Mouse (Mus musculus): ENCODE measurements at regions not wholly inside any gene's neighbourhood (a gene's known extent, or its start where the extent isn't known, plus 50 kb on each side); places are given as distances from the start of the nearest gene placed in this dataset.

DNA sequence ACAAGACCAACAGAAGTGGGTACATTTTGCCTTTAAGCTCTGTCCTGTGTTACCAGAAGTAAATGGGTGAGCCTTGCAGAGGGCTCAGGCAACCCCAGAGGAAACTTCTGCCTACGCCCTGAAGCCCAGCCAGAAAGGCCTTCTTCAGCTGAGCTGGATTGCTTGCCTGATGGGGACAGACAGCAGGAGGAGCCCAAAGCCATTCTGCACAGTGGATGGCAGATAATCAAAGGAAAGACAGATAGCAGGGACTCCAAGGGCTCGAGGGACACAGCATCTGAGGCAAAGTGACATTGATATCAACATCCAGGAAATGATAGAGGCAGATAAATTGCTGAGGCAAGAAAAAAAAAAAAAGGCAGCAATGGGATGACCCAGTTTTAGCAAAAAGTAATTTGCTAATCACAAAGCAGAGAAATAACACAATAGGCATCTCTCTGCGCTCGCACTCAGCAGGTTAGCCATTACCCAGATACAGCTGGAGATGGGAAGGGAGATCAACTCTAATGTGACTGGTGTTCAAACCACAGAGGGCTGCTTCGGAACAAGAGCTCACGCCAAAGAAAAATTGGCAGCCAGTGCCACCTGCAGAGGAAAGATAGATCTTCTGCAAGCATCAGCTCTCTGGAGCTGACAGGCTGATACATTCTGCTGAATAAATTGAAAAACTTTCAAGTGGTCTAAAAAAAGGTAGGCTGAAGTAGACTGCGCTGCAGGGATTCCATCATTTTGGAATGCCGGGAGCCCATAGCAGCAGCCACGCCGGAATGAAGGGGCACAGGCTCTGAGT is 494.8 kb downstream of the Prim2 start:
- peak; percentile 82 for ATAC-seq
- H3K4me3 ChIP-seq (replicated peaks): no peak overlapping the region
- no peaks in the 10 kb centered on the region for H3K9me3 ChIP-seq
- 62% methylated on average over 10 of the region's 10 CpGs for WGBS
- H3K4me2 ChIP-seq (replicated peaks): no peak overlapping the region
- H3K4me1 ChIP-seq (replicated peaks): 0 out of 2 replicates have a peak, but pooled peaks cover 5% of the 10 kb centered on the region
- H3K36me3 ChIP-seq: no peaks in the 10 kb centered on the region
- H3K9ac ChIP-seq (replicated peaks): no peak overlapping the region
- H3K27me3 ChIP-seq: no peaks in the 10 kb centered on the region
- peak overlapping the region; percentile 35; the same call in 1 of the 2 replicates for H3K27ac ChIP-seq

DNA sequence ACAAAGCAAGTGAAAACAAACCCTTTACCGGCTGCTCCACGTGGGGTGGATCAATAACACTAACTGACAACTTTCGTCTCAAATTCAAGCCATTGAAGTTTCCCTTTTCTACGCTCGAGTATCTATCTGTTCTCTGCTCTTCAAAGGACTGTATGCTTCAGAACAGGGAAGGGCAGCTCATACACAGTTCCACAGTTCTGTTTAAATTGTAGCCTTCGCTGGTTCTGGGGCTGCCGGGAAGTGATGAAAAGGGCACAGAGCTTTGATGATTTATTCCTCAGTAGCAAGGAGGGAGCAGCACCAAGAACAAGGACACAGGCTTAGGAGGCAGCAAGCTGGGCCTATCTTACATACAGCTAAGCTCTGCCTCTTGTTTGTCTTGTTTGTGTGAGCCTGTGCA is 532.6 kb downstream of the Prim2 start:
- Histone ChIP-seq H3K27ac (no peak overlapping the region), H3K9ac (replicated peaks) (no peak overlapping the region), H3K36me3 (no peaks in the 10 kb centered on the region), H3K4me1 (replicated peaks) (no peaks in the 10 kb centered on the region), H3K4me3 (replicated peaks) (no peak overlapping the region), H3K4me2 (replicated peaks) (no peak overlapping the region), H3K9me3 (no peaks in the 10 kb centered on the region), H3K27me3 (no peaks in the 10 kb centered on the region)
- peak; percentile 24; the same call in 1 of the 2 replicates for ATAC-seq
- WGBS: 60% methylated on average over 7 of the region's 7 CpGs

DNA sequence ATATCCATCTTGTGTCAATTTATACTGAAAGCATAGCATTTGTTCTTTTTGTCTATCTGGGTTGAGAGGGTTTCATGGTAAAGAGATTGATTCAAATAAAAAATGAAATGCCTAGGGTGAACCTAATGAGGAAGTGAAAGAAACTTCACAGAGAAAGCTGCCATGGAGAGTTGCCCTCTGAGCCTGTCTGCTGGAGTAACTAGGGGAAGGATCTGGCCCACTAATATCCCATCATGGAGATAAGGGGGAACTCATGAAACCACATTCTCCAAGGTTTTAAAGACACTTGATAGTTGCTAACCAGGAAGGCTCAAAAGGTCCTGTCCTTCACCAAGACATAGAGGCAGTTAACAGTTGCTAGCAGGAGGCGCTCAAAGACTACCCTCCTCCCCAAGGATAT is 539.2 kb downstream of the Prim2 start:
- 96% methylated on average over 1 of the region's 1 CpGs for WGBS
- Histone ChIP-seq H3K27ac (no peak overlapping the region), H3K9ac (replicated peaks) (no peak overlapping the region), H3K4me2 (replicated peaks) (no peak overlapping the region), H3K9me3 (no peaks in the 10 kb centered on the region), H3K4me1 (replicated peaks) (no peaks in the 10 kb centered on the region), H3K4me3 (replicated peaks) (no peak overlapping the region), H3K36me3 (no peaks in the 10 kb centered on the region), H3K27me3 (no peaks in the 10 kb centered on the region)
- no peak for ATAC-seq

DNA sequence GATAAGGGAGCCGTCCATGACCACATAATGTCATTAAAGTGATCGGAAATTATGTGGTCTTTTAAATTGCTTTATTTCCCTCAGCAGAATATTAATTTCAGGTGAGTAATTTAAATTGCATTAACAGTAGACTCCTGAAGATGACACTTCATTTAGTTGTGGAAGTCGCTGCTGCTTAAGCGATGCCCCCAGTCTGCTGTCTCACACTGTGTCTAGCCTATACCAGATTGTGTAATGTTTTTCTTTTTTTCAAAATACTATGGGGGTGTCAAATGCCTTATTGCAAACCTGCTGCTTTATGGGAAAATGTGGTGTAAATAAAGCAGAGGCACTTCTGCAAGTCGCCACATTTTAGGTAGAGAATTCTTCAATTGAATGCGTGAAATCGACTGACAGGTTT is 544.5 kb downstream of the Prim2 start:
- H3K4me2 ChIP-seq (replicated peaks): no peak overlapping the region
- H3K9ac ChIP-seq (replicated peaks): no peak overlapping the region
- WGBS: 91% methylated on average over 7 of the region's 7 CpGs
- H3K36me3 ChIP-seq: no peaks in the 10 kb centered on the region
- H3K27ac ChIP-seq: no peak overlapping the region
- H3K4me3 ChIP-seq (replicated peaks): no peak overlapping the region
- ATAC-seq: no peak
- H3K9me3 ChIP-seq: no peaks in the 10 kb centered on the region
- H3K4me1 ChIP-seq (replicated peaks): no peaks in the 10 kb centered on the region
- no peaks in the 10 kb centered on the region for H3K27me3 ChIP-seq

DNA sequence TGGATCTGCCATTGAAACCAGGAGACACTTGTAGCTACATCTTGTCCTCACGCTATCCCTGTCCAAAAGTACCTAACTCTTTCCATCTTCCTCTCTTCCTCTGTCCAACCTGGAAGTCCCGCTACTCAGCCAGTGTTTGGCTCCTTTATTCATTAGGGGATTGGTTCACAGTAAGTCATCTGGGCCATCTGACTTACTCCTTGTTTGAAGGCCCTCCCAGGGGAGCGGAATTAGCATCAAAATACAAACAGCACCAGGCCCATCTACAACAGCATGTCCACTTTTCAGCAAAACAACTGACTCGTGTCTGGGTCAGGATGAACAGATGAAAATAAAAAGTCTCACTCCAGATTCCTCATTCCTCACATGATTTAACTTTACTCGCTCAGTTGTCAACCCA is 559.2 kb upstream of the Gm5415 start:
- Histone ChIP-seq H3K27me3 (no peaks in the 10 kb centered on the region), H3K4me3 (replicated peaks) (no peak overlapping the region), H3K27ac (no peak overlapping the region), H3K36me3 (no peaks in the 10 kb centered on the region), H3K9ac (replicated peaks) (no peak overlapping the region), H3K4me1 (replicated peaks) (no peaks in the 10 kb centered on the region), H3K9me3 (peaks cover 4% of the 10 kb centered on the region), H3K4me2 (replicated peaks) (no peak overlapping the region)
- ATAC-seq: no peak
- WGBS: 69% methylated on average over 5 of the region's 5 CpGs

DNA sequence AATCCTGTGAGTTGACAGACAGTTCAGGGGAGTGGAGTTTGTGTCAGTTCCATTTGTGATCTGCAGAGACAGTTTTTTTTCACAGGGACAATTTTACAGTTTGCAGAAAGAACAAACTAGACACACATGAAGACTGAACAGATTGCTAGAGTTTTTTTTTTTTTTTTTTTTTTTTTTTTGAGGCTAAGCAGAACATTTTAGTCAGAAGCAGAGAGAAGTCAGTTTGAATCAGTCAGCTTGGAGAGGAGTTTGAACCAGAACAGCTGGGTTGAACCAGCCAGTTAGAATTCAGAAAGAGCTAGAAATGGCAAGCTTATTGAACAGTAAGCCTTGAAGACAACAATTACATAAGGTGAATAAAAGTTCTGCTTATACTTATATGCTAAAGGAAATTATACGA is 557.2 kb upstream of the Gm5415 start:
- Histone ChIP-seq H3K27me3 (no peaks in the 10 kb centered on the region), H3K4me1 (replicated peaks) (no peaks in the 10 kb centered on the region), H3K36me3 (no peaks in the 10 kb centered on the region), H3K9me3 (peaks cover 4% of the 10 kb centered on the region), H3K27ac (no peak overlapping the region), H3K4me2 (replicated peaks) (no peak overlapping the region), H3K9ac (replicated peaks) (no peak overlapping the region), H3K4me3 (replicated peaks) (no peak overlapping the region)
- ATAC-seq: no peak
- 98% methylated on average over 1 of the region's 1 CpGs for WGBS

DNA sequence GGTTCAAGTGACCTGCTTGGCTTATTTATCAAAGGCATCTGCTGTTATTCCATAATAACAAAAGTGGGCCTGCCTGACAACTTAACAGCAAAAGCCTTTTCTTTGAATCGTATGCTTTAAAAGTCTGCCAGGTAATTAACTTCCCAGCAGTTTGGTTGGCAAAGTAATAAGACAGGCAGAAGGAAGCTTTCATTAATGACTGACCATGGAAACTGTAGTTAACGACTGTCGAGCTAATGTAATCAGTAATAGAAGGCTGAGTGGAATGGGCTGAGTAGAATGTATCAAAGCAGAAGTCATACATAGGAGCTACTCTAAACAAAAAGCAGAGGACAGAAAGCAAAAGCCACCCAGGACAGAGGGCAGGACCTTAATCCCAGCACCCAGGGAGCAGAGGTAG is 551.0 kb upstream of the Gm5415 start:
- no peak for ATAC-seq
- Histone ChIP-seq H3K4me1 (replicated peaks) (no peaks in the 10 kb centered on the region), H3K36me3 (no peaks in the 10 kb centered on the region), H3K27ac (no peak overlapping the region), H3K9me3 (no peaks in the 10 kb centered on the region), H3K9ac (replicated peaks) (no peak overlapping the region), H3K4me3 (replicated peaks) (no peak overlapping the region), H3K27me3 (no peaks in the 10 kb centered on the region), H3K4me2 (replicated peaks) (no peak overlapping the region)
- WGBS: 76% methylated on average over 3 of the region's 3 CpGs

DNA sequence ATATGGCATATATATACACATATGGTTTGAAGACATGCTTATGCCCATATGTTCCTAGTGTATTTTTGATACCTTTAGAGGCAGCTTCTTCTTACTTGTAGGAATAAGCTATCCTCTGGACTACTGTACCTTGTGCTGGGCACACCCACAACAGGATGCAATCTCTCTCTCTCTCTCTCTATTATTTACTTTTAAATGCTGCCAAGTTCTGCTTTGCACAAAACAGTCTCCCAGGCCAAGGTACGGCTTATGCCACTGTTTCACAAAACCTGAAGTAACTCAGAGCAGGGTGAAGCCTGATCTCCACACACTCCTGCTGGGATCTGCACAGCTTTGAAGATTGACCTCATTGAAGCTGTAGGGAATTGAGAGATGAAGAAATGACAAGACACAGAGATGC is 549.8 kb upstream of the Gm5415 start:
- Histone ChIP-seq H3K27me3 (no peaks in the 10 kb centered on the region), H3K4me2 (replicated peaks) (no peak overlapping the region), H3K4me1 (replicated peaks) (no peaks in the 10 kb centered on the region), H3K36me3 (no peaks in the 10 kb centered on the region), H3K27ac (no peak overlapping the region), H3K9me3 (no peaks in the 10 kb centered on the region), H3K9ac (replicated peaks) (no peak overlapping the region), H3K4me3 (replicated peaks) (no peak overlapping the region)
- 81% methylated on average over 1 of the region's 1 CpGs for WGBS
- no peak for ATAC-seq

DNA sequence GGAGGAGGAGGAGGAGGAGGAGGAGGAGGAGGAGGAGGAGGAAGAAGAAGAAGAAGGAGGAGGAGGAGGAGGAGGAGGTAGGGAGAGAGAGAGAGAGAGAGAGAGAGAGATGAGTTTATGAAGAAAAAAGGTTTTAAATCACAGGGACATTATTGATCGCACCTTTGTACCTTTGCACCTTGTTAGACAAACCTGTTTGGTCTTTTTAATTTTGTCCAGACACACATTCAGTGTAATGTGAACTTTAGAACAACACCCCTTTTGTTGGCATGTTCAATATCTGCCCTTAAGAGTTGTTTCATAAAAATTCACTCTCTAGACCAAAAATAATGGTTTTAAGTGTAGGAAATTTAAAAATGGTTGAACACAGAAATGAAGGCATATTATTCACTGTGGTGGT is 527.5 kb upstream of the Gm5415 start:
- Histone ChIP-seq H3K9ac (replicated peaks) (no peak overlapping the region), H3K9me3 (no peaks in the 10 kb centered on the region), H3K4me1 (replicated peaks) (no peaks in the 10 kb centered on the region), H3K4me2 (replicated peaks) (no peak overlapping the region), H3K27me3 (no peaks in the 10 kb centered on the region), H3K36me3 (no peaks in the 10 kb centered on the region), H3K27ac (no peak overlapping the region), H3K4me3 (replicated peaks) (no peak overlapping the region)
- 97% methylated on average over 1 of the region's 1 CpGs for WGBS
- no peak for ATAC-seq

DNA sequence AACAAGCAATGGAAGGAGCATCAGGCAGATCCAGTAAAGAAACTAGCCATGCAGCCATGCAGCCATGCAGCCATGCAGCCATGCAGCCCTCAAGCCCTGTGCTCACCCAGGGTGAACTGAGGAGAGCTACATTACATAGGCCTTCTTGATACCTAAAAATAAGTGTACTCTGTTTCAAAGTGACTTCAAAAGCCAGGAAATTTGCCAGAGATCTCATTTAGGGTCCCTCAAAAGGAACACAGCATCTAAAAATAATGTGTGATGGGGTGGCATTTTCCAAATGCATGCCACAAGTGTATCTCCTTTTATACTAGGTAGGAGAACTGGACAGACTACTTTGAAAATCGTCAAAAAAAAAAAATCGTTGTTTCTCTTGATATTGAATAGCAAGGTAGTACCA is 510.9 kb upstream of the Gm5415 start:
- Histone ChIP-seq H3K9ac (replicated peaks) (no peak overlapping the region), H3K4me2 (replicated peaks) (no peak overlapping the region), H3K4me1 (replicated peaks) (no peaks in the 10 kb centered on the region), H3K9me3 (no peaks in the 10 kb centered on the region), H3K4me3 (replicated peaks) (no peak overlapping the region), H3K27ac (no peak overlapping the region), H3K36me3 (no peaks in the 10 kb centered on the region), H3K27me3 (no peaks in the 10 kb centered on the region)
- WGBS: 93% methylated on average over 2 of the region's 2 CpGs
- no peak for ATAC-seq

DNA sequence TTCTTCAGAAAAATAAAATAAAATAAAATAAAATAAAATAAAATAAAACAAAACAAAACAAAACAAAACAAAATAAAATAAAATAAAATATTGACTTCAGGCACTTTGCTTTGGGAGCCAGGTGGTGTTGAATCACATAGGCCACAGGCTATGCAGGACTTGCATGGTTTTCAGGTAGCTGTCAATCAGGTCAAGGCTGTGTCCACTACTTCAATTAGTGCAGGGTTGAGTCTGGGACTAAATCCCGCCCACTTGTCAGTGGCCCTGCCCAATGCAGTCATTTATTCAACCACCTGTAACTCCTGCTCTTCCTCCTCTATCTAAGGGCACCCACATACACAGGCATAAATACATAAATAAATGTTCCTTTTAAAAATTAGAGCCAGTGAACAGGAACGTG is 497.3 kb upstream of the Gm5415 start:
- peaks cover 5% of the 10 kb centered on the region; the same call in 1 of the 2 replicates for H3K4me1 ChIP-seq (replicated peaks)
- H3K4me2 ChIP-seq (replicated peaks): no peak overlapping the region
- H3K36me3 ChIP-seq: no peaks in the 10 kb centered on the region
- H3K4me3 ChIP-seq (replicated peaks): no peak overlapping the region
- 91% methylated on average over 2 of the region's 2 CpGs for WGBS
- no peak for ATAC-seq
- H3K9me3 ChIP-seq: no peaks in the 10 kb centered on the region
- no peaks in the 10 kb centered on the region for H3K27me3 ChIP-seq
- no peak overlapping the region for H3K27ac ChIP-seq
- H3K9ac ChIP-seq (replicated peaks): no peak overlapping the region

DNA sequence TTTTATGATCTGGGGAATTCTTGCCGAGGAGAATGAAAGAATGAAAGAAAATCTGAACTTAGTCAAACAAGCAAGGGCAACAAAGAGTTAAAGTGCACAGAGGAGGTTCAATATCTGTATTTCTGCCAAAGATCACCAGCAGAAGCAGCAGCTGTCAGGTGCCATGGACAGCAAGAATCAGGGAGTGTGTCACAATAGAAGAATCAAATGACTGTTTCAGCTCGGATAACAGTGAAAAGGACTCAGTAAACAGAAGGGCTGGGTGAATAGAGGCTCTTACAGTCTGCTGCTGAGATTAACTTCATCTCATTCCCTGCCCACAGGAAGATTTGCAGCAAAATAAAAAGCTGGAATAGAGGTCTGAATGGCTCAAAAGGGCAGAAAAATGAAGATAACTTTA is 495.3 kb upstream of the Gm5415 start:
- Histone ChIP-seq H3K36me3 (no peaks in the 10 kb centered on the region), H3K27me3 (no peaks in the 10 kb centered on the region), H3K4me3 (replicated peaks) (no peak overlapping the region), H3K4me1 (replicated peaks) (peaks cover 5% of the 10 kb centered on the region; the same call in 1 of the 2 replicates), H3K9me3 (no peaks in the 10 kb centered on the region), H3K4me2 (replicated peaks) (no peak overlapping the region), H3K27ac (no peak overlapping the region), H3K9ac (replicated peaks) (no peak overlapping the region)
- ATAC-seq: peak; percentile 80
- WGBS: 12% methylated on average over 2 of the region's 2 CpGs

DNA sequence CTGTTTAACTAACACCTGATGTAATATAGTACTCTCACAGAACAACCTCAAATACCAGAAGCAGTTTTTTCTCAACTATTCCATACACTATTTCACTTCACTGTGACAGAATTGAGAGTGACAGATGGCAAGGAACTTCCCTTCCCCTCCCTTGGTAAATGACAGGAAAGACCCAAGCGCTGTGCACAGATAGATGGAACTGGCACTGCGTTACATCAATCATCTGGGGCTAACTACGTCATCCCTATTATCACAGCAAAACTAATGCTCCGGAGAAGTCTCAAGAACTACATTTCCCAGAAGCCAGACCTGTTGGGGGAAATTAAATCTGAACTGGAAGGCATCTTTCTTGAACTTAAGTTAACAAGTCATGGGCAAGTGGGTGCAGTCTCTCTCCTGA is 493.6 kb upstream of the Gm5415 start:
- no peaks in the 10 kb centered on the region for H3K36me3 ChIP-seq
- 74% methylated on average over 4 of the region's 4 CpGs for WGBS
- H3K4me1 ChIP-seq (replicated peaks): peaks cover 5% of the 10 kb centered on the region; the same call in 1 of the 2 replicates
- no peak overlapping the region for H3K4me3 ChIP-seq (replicated peaks)
- H3K27ac ChIP-seq: no peak overlapping the region
- no peak for ATAC-seq
- no peak overlapping the region for H3K4me2 ChIP-seq (replicated peaks)
- no peaks in the 10 kb centered on the region for H3K9me3 ChIP-seq
- no peak overlapping the region for H3K9ac ChIP-seq (replicated peaks)
- H3K27me3 ChIP-seq: no peaks in the 10 kb centered on the region
